Mouse (Mus musculus) cerebellum, adult 2 months (tissue): ENCODE data around the gene Cracr2a. TPM values are rescaled to one million over a fixed set of nuclear protein-coding genes. Genes with fewer than 3 reads are reported as not detected.

Experiments used
- DNase-seq, 2 experiments: peaks; one replicate each; pipeline ENCODE4 v3.0.0; 2021
- H3K27ac ChIP-seq: fragments of 200-500 bp; 2 replicates; pipeline ENCODE4 v1.5.1; 2012; ENCODE audit warnings: low read length, control low read depth, inconsistent platforms; ENCODE audit not compliant: insufficient read depth
- H3K27me3 ChIP-seq: fragments of 200-500 bp; 2 replicates; pipeline ENCODE4 v1.6.1; 2012; ENCODE audit warnings: inconsistent platforms, mild to moderate bottlenecking, low read length, moderate library complexity; ENCODE audit not compliant: control insufficient read depth, insufficient read depth
- H3K4me1 ChIP-seq: fragments of 200-500 bp; 2 replicates; pipeline ENCODE4 v1.6.1; 2011; ENCODE audit warnings: low read length; ENCODE audit not compliant: control insufficient read depth, insufficient read depth
- H3K4me3 ChIP-seq: fragments of 200-500 bp; replicated peaks from 2 replicates; pipeline ENCODE3; 2011; ENCODE audit warnings: mild to moderate bottlenecking, low read depth, low read length, control low read depth; ENCODE audit not compliant: insufficient read depth
- CTCF ChIP-seq: fragments of 200-500 bp; IDR thresholded peaks from 2 replicates; pipeline ENCODE4 v1.5.1; 2011; ENCODE audit warnings: low read depth, mild to moderate bottlenecking, control low read depth, low read length, moderate library complexity, borderline replicate concordance; ENCODE audit not compliant: insufficient read depth
- POLR2A ChIP-seq: fragments of 200-500 bp; IDR thresholded peaks from 2 replicates; pipeline ENCODE4 v1.6.1; 2011; ENCODE audit warnings: low read length, control low read depth, borderline replicate concordance; ENCODE audit not compliant: insufficient read depth
- WGBS: fragments of 180-500 bp; shearing (Covaris S2); methylation state at CpG from one replicate; pipeline ENCODE4 v1.1.7; 2018; 5-methylcytosine and 5-hydroxymethylcytosine counted together
- polyA plus RNA-seq: library from polyadenylated mRNA; depleted of rRNA; stranded (reverse); fragments of >200 nt; gene quantifications from 2 replicates; pipeline ENCODE4 v1.2.3, GENCODE M21; 2012

The Cracr2a gene
- polyA plus RNA-seq, 1 experiment, result 0.62 TPM

DNA sequence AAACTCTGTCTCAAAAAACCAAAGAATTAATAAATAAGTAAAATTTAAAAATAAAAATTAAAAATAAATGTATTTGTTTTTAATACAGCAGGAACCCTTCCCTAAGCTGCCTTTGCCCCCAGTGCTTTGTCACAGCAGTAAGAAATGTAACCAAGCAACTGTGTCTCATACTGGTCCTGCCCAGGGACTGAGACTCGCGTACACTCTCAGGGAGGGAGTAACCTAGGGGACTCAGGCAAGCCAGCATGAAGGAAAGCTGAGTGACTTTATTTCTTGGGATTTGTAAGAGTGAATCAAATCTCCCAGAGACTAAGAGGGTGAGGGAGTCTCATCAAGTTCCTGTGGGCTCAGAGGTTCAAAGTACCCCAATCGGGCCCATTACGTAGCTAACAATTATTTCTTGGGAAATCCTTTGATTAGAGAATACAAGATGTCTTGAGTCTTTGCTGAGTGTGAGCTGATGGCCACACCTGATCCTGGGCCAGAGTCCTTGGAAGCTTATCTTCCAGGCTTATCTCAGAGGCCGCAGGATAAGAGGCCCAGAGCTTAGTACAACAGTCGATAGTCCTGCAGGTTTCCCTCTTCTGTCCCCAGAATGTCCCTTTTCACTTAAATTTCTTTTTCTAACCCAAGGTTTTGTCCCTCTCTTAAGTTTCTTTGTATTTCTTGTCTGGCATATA lies 126.2 kb downstream of the Cracr2a start:
- WGBS, result 95% methylated on average over 6 of the region's 6 CpGs
- no peak for DNase-seq
- Histone ChIP-seq H3K4me1 (no peaks in the 10 kb centered on the region), H3K27me3 (no peaks in the 10 kb centered on the region), H3K27ac (no peak overlapping the region), H3K4me3 (no peak overlapping the region)
- no peak for TF ChIP-seq CTCF
- no peak for TF ChIP-seq POLR2A

DNA sequence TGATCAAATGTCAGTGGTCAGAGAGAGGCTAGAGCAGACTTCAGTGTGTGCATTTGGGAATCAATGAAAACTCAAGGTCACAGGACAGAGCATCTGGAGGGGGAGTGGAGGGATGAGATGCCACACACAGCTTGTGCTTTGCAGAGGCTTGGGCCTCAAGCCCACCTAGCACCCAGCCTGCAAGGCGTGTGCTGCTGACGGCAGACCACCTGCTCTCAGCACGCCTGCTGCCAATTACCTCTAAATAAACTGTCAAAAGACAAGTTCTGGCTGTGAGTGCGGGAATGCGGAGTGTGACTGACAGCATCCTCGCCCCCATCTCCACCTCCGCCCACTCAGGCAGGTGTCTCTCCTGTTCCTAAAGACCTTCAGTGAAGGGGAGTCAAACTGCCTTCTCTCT lies 131.2 kb downstream of the Cracr2a start:
- 68% methylated on average over 7 of the region's 7 CpGs for WGBS
- no peak for TF ChIP-seq POLR2A
- TF ChIP-seq CTCF, result no peak
- no peak overlapping the region for H3K4me3 ChIP-seq
- no peaks in the 10 kb centered on the region for H3K27me3 ChIP-seq
- no peak overlapping the region for H3K27ac ChIP-seq
- no peak for DNase-seq
- no peaks in the 10 kb centered on the region for H3K4me1 ChIP-seq

- Histone ChIP-seq H3K27me3 (no peaks in the 10 kb centered on the region), H3K4me3 (no peak overlapping the region), H3K4me1 (no peaks in the 10 kb centered on the region), H3K27ac (no peak overlapping the region)
- DNase-seq, result no peak
- 79% methylated on average over 7 of the region's 7 CpGs for WGBS
- TF ChIP-seq POLR2A (no peak), CTCF (no peak)
Measured at GRCm38 (mm10) chr6:127693681-127694080, 132.5 kb downstream of the Cracr2a start.

DNA sequence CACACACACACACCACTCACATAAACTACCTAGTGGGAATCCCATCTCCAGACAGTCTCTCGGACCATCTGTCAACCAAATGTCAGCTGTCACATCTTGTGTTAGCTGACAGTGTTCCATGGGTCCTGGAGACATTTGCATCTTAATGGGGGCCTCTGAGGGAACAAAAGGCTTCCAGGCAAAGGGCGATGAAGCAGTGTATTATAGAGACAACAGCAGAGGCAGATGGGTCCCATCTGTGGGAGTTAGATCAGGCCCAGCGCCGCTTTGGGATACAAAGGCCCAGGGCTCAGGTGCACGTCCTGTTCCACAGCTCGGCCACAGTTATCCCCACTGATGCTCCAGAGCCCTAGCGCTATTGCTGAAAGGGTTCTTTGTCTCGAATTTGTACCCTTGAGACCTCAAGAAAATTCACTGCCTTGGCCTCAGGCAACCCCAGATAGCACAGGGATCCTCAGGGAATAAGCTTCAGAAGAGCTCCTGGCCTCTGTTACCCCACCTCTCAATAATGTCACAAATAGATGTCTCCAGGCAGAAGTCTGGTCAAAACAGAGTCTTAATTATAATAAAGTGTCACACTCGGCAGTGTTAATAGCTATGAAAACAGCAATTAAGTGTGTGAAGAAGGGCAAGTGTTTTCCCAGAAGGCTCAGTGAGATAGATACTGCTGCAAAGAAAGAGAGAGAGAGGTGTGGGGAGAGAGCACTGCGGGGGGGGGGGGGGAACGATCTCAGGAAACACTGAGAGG lies 140.1 kb downstream of the Cracr2a start:
- no peak overlapping the region for H3K27ac ChIP-seq
- WGBS, result 42% methylated on average over 10 of the region's 11 CpGs
- no peaks in the 10 kb centered on the region for H3K27me3 ChIP-seq
- no peak overlapping the region for H3K4me3 ChIP-seq
- TF ChIP-seq CTCF (no peak), POLR2A (no peak)
- DNase-seq, result no peak
- no peaks in the 10 kb centered on the region for H3K4me1 ChIP-seq

DNA sequence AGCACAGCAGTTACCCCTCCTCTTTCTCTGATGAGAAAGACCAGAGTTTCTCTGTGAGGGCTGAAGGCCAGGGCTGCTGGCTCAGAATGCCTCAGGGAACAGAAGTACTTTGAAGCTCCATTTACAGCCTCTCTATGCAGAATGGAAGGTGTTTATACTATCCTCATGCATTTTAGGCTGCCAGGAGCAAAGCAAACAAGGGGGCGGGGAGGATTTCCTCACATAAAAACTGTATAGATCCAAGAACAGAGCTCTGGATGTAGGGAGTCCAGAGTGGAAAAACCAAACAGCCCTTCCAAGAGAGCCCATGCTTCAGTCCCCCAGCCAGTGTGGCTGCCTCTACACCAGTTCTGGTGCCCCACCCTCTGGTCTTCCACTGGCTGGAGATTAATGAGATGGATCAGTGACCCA lies 147.1 kb downstream of the Cracr2a start:
- WGBS, result 81% methylated on average over 1 of the region's 1 CpGs
- DNase-seq, result no peak
- no peak overlapping the region for H3K4me3 ChIP-seq
- no peaks in the 10 kb centered on the region for H3K4me1 ChIP-seq
- TF ChIP-seq CTCF (no peak), POLR2A (no peak)
- no peaks in the 10 kb centered on the region for H3K27me3 ChIP-seq
- no peak overlapping the region for H3K27ac ChIP-seq

- no peaks in the 10 kb centered on the region for H3K27me3 ChIP-seq
- no peak overlapping the region for H3K27ac ChIP-seq
- no peak for TF ChIP-seq CTCF
- TF ChIP-seq POLR2A, result no peak
- 63% methylated on average over 5 of the region's 5 CpGs for WGBS
- no peaks in the 10 kb centered on the region for H3K4me1 ChIP-seq
- H3K4me3 ChIP-seq, result no peak overlapping the region
- no peak for DNase-seq
Measured at GRCm38 (mm10) chr6:127714906-127715305, 153.8 kb downstream of the Cracr2a start.

DNA sequence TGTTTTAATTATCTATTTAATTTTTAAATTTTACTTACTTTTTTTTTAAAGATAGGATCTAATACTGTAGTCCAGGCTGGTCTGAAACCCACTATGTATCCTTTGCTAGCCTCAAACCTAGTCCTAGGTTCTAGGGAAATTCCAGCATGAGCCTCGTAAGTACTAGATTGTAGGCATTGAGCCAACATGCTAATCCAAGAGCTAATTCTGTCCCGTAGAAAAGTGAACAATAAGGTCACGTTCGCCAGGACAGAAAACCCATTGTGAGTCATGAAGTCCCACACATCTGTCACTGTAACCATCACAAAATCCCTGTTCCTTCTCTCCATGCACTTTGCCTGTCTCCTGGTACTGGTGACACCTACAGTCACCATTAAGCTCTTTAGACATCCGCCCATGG lies 154.3 kb downstream of the Cracr2a start:
- Histone ChIP-seq H3K4me3 (no peak overlapping the region), H3K27me3 (no peaks in the 10 kb centered on the region), H3K27ac (no peak overlapping the region), H3K4me1 (no peaks in the 10 kb centered on the region; the same call in 1 of the 2 replicates)
- 40% methylated on average over 5 of the region's 5 CpGs for WGBS
- DNase-seq, result no peak
- no peak for TF ChIP-seq CTCF
- TF ChIP-seq POLR2A, result no peak

GRCm38 (mm10) chr6:127717239-127718137 lies 156.3 kb downstream of the Cracr2a start:
- Histone ChIP-seq H3K27ac (no peak overlapping the region), H3K4me1 (no peaks in the 10 kb centered on the region; the same call in 1 of the 2 replicates), H3K27me3 (no peaks in the 10 kb centered on the region), H3K4me3 (no peak overlapping the region)
- TF ChIP-seq POLR2A, result no peak
- TF ChIP-seq CTCF, result no peak
- 53% methylated on average over 21 of the region's 21 CpGs for WGBS
- no peak for DNase-seq
